Mouse (Mus musculus): ENCODE measurements around the gene Piezo1.

DNA sequence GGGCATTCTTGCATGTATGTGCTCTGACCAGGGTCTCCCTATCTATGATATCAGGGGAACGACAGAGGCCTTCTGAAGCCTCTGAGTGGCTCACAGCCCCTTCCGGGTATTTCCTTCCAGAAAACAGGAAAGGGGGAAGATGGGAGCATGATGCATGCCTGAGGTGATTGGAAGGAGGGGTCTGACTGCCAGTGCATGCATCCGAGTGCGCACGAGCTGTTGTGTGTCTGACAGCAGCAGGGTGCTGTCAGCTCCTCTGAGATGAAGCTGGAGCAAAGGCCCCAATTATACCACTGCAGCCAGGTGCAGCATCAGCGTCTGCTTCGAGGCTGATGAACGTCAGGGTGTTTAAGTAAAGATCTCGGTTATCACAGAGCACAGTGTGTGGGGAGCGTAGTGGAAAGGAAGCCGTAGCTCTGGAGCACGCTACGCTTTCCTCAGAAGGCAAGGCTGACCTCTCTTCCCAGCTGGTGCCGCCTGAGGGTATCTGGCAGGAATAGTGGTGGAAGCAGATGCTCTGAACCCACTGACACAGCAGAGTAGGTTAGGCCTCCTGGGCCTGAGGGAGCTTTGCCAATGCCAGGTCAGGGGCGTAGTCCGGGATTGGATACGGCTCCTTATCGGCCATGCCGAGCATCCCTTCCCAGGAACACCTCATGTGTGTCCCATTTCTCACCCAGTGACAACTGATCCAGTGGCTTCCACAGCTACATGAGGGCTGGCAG, 42.8 kb upstream of the Piezo1 start:
- no peak for TF ChIP-seq EP300 (IDR thresholded peaks at IDR 0.05; ENCODE audit: insufficient read depth, low read depth, low read length)
- no peak for TF ChIP-seq CTCF (IDR thresholded peaks at IDR 0.05)
